Mouse (Mus musculus): ENCODE measurements around the gene Prkcd.

- TF ChIP-seq EP300 (IDR thresholded peaks at IDR 0.05; ENCODE audit: low read depth) (no peak), CTCF (IDR thresholded peaks at IDR 0.05; ENCODE audit: low read depth) (no peak)
These were observed 72.8 kb downstream of the Prkcd start for GRCm38 (mm10) chr14:30553185-30553584.

Data from liver, embryonic 14.5 days (tissue).